Mouse (Mus musculus): ENCODE data around the gene Rilpl1. TPM values are rescaled to one million over a fixed set of nuclear protein-coding genes. Genes with fewer than 3 reads are reported as not detected.
"Not testable (repeated sequence)": the region's sequence is repeated elsewhere in the genome, so short reads cannot be mapped to it uniquely, and the experiment has no call there.

Gene Rilpl1
- polyA plus RNA-seq (2015; fragmentation: Nextera tagmentation; extraction: Ambion mirVana) = 11.8 and 14.3 TPM in 2 replicates

- no peaks in the 10 kb centered on the region for H3K36me3 ChIP-seq (replicated peaks)
- H3K9ac ChIP-seq = peak within 1 kb of the TSS; percentile 54
- H3K9me3 ChIP-seq = no peaks in the 10 kb centered on the region
- H3K27me3 ChIP-seq (replicated peaks) = no peaks in the 10 kb centered on the region
- peak within 1 kb of the TSS; percentile 76 for H3K4me3 ChIP-seq
- under 1% methylated on average over 85 of the region's 96 CpGs for WGBS
- H3K4me1 ChIP-seq = peaks cover 35% of the 10 kb centered on the region
- peak; percentile 93 for ATAC-seq (replicated peaks)
- peak within 1 kb of the TSS; percentile 83 for H3K27ac ChIP-seq
- H3K4me2 ChIP-seq = peak within 1 kb of the TSS; percentile 75
Measured at GRCm38 (mm10) chr5:124530655-124531582, at the start of gene Rilpl1. Rilpl1 (minus strand) TSS chr5:124531391.

- peaks cover 25% of the 10 kb centered on the region for H3K4me1 ChIP-seq
- peak within 1 kb of the TSS; percentile 78 for H3K4me3 ChIP-seq
- H3K4me2 ChIP-seq = peak within 1 kb of the TSS; percentile 90
- H3K27me3 ChIP-seq (replicated peaks) = no peaks in the 10 kb centered on the region
- WGBS = 1% methylated on average over 51 of the region's 51 CpGs
- H3K36me3 ChIP-seq (replicated peaks) = peaks cover 15% of the 10 kb centered on the region; the same call in 1 of the 2 replicates
- H3K9me3 ChIP-seq = no peaks in the 10 kb centered on the region
- peak within 1 kb of the TSS; percentile 74 for H3K9ac ChIP-seq
- H3K27ac ChIP-seq = peak within 1 kb of the TSS; percentile 73
- ATAC-seq (replicated peaks) = peak; percentile 93
Measured at GRCm38 (mm10) chr5:124578633-124579317, 47.6 kb upstream of the Rilpl1 start, which contains the start of the genes Eif2b1 and Gtf2h3. Eif2b1 (minus strand) TSS chr5:124579131. Gtf2h3 (plus strand) TSS chr5:124579140.

GRCm38 (mm10) chr5:124575467-124575866 is 44.3 kb upstream of the Rilpl1 start:
- H3K27me3 ChIP-seq (replicated peaks) = no peaks in the 10 kb centered on the region
- no peak overlapping the region for H3K27ac ChIP-seq
- ATAC-seq (replicated peaks) = no peak
- WGBS = 98% methylated on average over 7 of the region's 7 CpGs
- no peak overlapping the region for H3K4me3 ChIP-seq
- no peak overlapping the region for H3K4me2 ChIP-seq
- peaks cover 40% of the 10 kb centered on the region for H3K36me3 ChIP-seq (replicated peaks)
- H3K9ac ChIP-seq = no peak overlapping the region
- peaks cover 21% of the 10 kb centered on the region for H3K4me1 ChIP-seq
- H3K9me3 ChIP-seq = no peaks in the 10 kb centered on the region

- peaks cover 77% of the 10 kb centered on the region for H3K36me3 ChIP-seq (replicated peaks)
- H3K4me2 ChIP-seq = no peak overlapping the region
- no peaks in the 10 kb centered on the region for H3K4me1 ChIP-seq
- 90% methylated on average over 12 of the region's 12 CpGs for WGBS
- H3K4me3 ChIP-seq = no peak overlapping the region
- H3K27me3 ChIP-seq (replicated peaks) = no peaks in the 10 kb centered on the region
- no peak for ATAC-seq (replicated peaks)
- H3K9ac ChIP-seq = no peak overlapping the region
- H3K9me3 ChIP-seq = no peaks in the 10 kb centered on the region
- no peak overlapping the region for H3K27ac ChIP-seq
Measured at GRCm38 (mm10) chr5:124571068-124571467, 39.9 kb upstream of the Rilpl1 start.

GRCm38 (mm10) chr5:124555145-124555544 is 24.0 kb upstream of the Rilpl1 start:
- Histone ChIP-seq H3K4me3 (no peak overlapping the region), H3K27me3 (replicated peaks) (no peaks in the 10 kb centered on the region), H3K4me1 (peaks cover 15% of the 10 kb centered on the region), H3K36me3 (replicated peaks) (peaks cover 32% of the 10 kb centered on the region), H3K9ac (no peak overlapping the region), H3K4me2 (no peak overlapping the region), H3K27ac (no peak overlapping the region), H3K9me3 (no peaks in the 10 kb centered on the region)
- WGBS = 90% methylated on average over 1 of the region's 1 CpGs
- ATAC-seq (replicated peaks) = no peak

- 59% methylated on average over 6 of the region's 6 CpGs for WGBS
Measured at GRCm38 (mm10) chr5:124553607-124554006, 22.4 kb upstream of the Rilpl1 start.

GRCm38 (mm10) chr5:124552558-124553307 is 21.5 kb upstream of the Rilpl1 start, which contains the start of gene Ddx55:
Ddx55 (plus strand) TSS chr5:124552864.
- Histone ChIP-seq H3K27me3 (replicated peaks) (no peaks in the 10 kb centered on the region), H3K4me1 (peaks cover 15% of the 10 kb centered on the region), H3K27ac (peak within 1 kb of the TSS; percentile 84), H3K4me2 (peak within 1 kb of the TSS; percentile 79), H3K4me3 (peak within 1 kb of the TSS; percentile 93), H3K9ac (peak within 1 kb of the TSS; percentile 86), H3K9me3 (no peaks in the 10 kb centered on the region), H3K36me3 (replicated peaks) (peaks cover 28% of the 10 kb centered on the region)
- under 1% methylated on average over 66 of the region's 66 CpGs for WGBS
- peak; percentile 85 for ATAC-seq (replicated peaks)

More at GRCm38 (mm10) chr5:124553607-124554006, 22.4 kb upstream of the Rilpl1 start:
- peak overlapping the region; percentile 93 for H3K4me3 ChIP-seq
- H3K27me3 ChIP-seq (replicated peaks) = no peaks in the 10 kb centered on the region
- peak overlapping the region; percentile 79 for H3K4me2 ChIP-seq
- no peak for ATAC-seq (replicated peaks)
- peaks cover 15% of the 10 kb centered on the region for H3K4me1 ChIP-seq
- no peaks in the 10 kb centered on the region for H3K9me3 ChIP-seq
- H3K36me3 ChIP-seq (replicated peaks) = peaks cover 24% of the 10 kb centered on the region
- H3K9ac ChIP-seq = 0 out of 2 replicates have a peak overlapping the region, but pooled peaks have one; percentile 86
- no peak overlapping the region for H3K27ac ChIP-seq

GRCm38 (mm10) chr5:124552094-124552472 is 20.9 kb upstream of the Rilpl1 start:
- Histone ChIP-seq H3K9me3 (no peaks in the 10 kb centered on the region), H3K4me2 (peak overlapping the region; percentile 79), H3K27me3 (replicated peaks) (no peaks in the 10 kb centered on the region), H3K9ac (peak overlapping the region; percentile 86), H3K36me3 (replicated peaks) (peaks cover 28% of the 10 kb centered on the region), H3K27ac (peak overlapping the region; percentile 84), H3K4me1 (peaks cover 15% of the 10 kb centered on the region), H3K4me3 (peak overlapping the region; percentile 93)
- WGBS = 14% methylated on average over 9 of the region's 9 CpGs
- ATAC-seq (replicated peaks) = peak; percentile 18; the same call in 1 of the 2 replicates

- H3K4me2 ChIP-seq = peak overlapping the region; percentile 79
- not testable (repeated sequence) for H3K27me3 ChIP-seq (replicated peaks); ATAC-seq (replicated peaks); H3K9ac ChIP-seq; H3K9me3 ChIP-seq
- peaks cover 27% of the 10 kb centered on the region for H3K36me3 ChIP-seq (replicated peaks)
- peak overlapping the region; percentile 93 for H3K4me3 ChIP-seq
- H3K4me1 ChIP-seq = peaks cover 15% of the 10 kb centered on the region
- 38% methylated on average over 5 of the region's 5 CpGs for WGBS
- H3K27ac ChIP-seq = 0 out of 2 replicates have a peak overlapping the region, but pooled peaks have one; percentile 84
Measured at GRCm38 (mm10) chr5:124551349-124552093, 20.3 kb upstream of the Rilpl1 start.

GRCm38 (mm10) chr5:124550737-124551136 is 19.5 kb upstream of the Rilpl1 start:
- H3K27me3 ChIP-seq (replicated peaks); H3K9ac ChIP-seq; H3K9me3 ChIP-seq; H3K4me3 ChIP-seq; ATAC-seq (replicated peaks); H3K27ac ChIP-seq; H3K4me2 ChIP-seq: not testable (repeated sequence)
- peaks cover 28% of the 10 kb centered on the region for H3K36me3 ChIP-seq (replicated peaks)
- 83% methylated on average over 4 of the region's 4 CpGs for WGBS
- peaks cover 15% of the 10 kb centered on the region for H3K4me1 ChIP-seq

- 10% methylated on average over 8 of the region's 8 CpGs for WGBS
- Histone ChIP-seq H3K4me1 (peaks cover 17% of the 10 kb centered on the region), H3K4me2 (peak overlapping the region; percentile 90), H3K27ac (no peak overlapping the region), H3K36me3 (replicated peaks) (peaks cover 15% of the 10 kb centered on the region), H3K9ac (peak overlapping the region; percentile 78), H3K4me3 (peak overlapping the region; percentile 99), H3K9me3 (no peaks in the 10 kb centered on the region), H3K27me3 (replicated peaks) (no peaks in the 10 kb centered on the region)
- no peak for ATAC-seq (replicated peaks)
Measured at GRCm38 (mm10) chr5:124541602-124541973, 10.4 kb upstream of the Rilpl1 start.
